ENCODE assay signal across 13 mouse cellular contexts in the genomic region with DNA sequence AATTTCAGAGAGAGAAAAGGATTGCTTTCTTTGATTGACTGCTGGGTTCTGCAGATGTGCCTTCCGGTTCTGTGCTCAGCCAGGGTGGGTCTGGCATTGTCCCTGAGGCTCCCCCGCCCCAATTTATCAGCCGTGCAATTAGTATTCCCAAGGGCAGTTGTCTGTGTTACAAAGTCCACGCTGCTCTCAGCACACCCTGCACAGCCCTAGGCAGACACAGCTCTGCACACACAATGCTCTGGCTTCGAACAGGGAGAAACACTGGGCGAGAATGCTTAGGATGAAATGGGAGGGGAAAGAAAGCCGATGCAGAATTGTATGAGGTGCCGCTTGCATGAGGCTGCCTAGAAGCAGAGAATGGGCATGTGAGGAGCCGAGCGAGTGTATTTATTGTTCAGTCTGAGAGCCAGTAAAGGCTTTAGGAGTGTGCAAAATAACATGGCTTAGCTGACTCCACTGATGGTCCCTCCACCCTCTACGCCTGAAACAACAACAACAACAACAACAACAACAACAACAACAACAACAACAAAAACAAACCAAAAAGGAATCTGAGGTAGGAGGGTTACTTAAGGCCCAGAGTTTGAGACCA. TPM values are rescaled to one million over a fixed set of nuclear protein-coding genes. Genes with fewer than 3 reads are reported as not detected.
DNase-seq lines count a peak whose midpoint lies in the region; ATAC-seq and TF ChIP-seq lines count a peak whose summit lies in the region.
"Had no signal": no experiment of that assay in that cellular context is flagged by ENCODE, and none has a peak within 500 bp of the region (broad histone marks: within the 10 kb centered on the region; RNA-seq: fewer than 3 reads in every experiment).

No protein-coding gene starts in this region.

- H3K4me2 ChIP-seq in forebrain, embryonic 16.5 days (ENCODE audit: low read length), result peak overlapping the region; percentile 13
- H3K4me2 ChIP-seq in midbrain, embryonic 12.5 days (replicated peaks), result peak overlapping the region; percentile 33

- no peak overlapping the region for H3K9ac ChIP-seq in ES-Bruce4 (ENCODE audit: low read depth, poor library complexity, severe bottlenecking)
- peak overlapping the region; percentile 50 for H3K9ac ChIP-seq in forebrain, embryonic 16.5 days (replicated peaks; ENCODE audit: low read depth, low read length)
- peak overlapping the region; percentile 47; the same call in 1 of the 2 replicates for H3K9ac ChIP-seq in midbrain, embryonic 12.5 days (replicated peaks)

- H3K4me1 ChIP-seq in ES-Bruce4 (ENCODE audit: control insufficient read depth, insufficient read depth, low read length), result no peaks in the 10 kb centered on the region
- peaks cover 24% of the 10 kb centered on the region for H3K4me1 ChIP-seq in forebrain, embryonic 16.5 days (replicated peaks; ENCODE audit: control insufficient read depth, insufficient read depth, low read length)
- H3K4me1 ChIP-seq in midbrain, embryonic 12.5 days, result peaks cover 42% of the 10 kb centered on the region

- TF ChIP-seq EP300 in ES-Bruce4 (IDR thresholded peaks at IDR 0.05; ENCODE audit: insufficient read depth, low read depth, low read length), result 0 out of 2 replicates have a peak, but pooled peaks have one; percentile 26

- no peaks in the 10 kb centered on the region for H3K36me3 ChIP-seq in ES-Bruce4 (ENCODE audit: control insufficient read depth, insufficient read depth, low read length, poor library complexity, severe bottlenecking)
- H3K36me3 ChIP-seq in forebrain, embryonic 16.5 days (ENCODE audit: control insufficient read depth, insufficient read depth), result no peaks in the 10 kb centered on the region
- H3K36me3 ChIP-seq in midbrain, embryonic 12.5 days, result no peaks in the 10 kb centered on the region

- no peaks in the 10 kb centered on the region for H3K9me3 ChIP-seq in ES-Bruce4 (replicated peaks; ENCODE audit: control insufficient read depth, insufficient read depth, low read length, poor library complexity, severe bottlenecking)
- no peaks in the 10 kb centered on the region for H3K9me3 ChIP-seq in forebrain, embryonic 16.5 days (ENCODE audit: control insufficient read depth, low read length)
- no peaks in the 10 kb centered on the region for H3K9me3 ChIP-seq in midbrain, embryonic 12.5 days

- peak; percentile 95 for DNase-seq in brain, embryonic 14.5 days (ENCODE audit: low read depth)
- DNase-seq in thymus, postnatal 0 days (ENCODE audit: low spot score), result no peak
- DNase-seq in lung, postnatal 25 days (ENCODE audit: low spot score), result no peak
- DNase-seq in heart, adult 9 months (ENCODE audit: low spot score in 2 of 2), result no peak
- DNase-seq in cerebellum, postnatal 25 days, result no peak
- DNase-seq: adrenal gland, adult 2 months; gastrocnemius, postnatal 36 days; kidney, adult 11 months; lung, postnatal 14 days; thymus, adult 18-20 months had no signal

- WGBS in forebrain, embryonic 16.5 days, result 4% methylated on average over 11 of the region's 11 CpGs
- 17% methylated on average over 11 of the region's 11 CpGs for WGBS in midbrain, embryonic 12.5 days

- ATAC-seq in forebrain, embryonic 16.5 days, result peak; percentile 90
- peak; percentile 93 for ATAC-seq in midbrain, embryonic 12.5 days (ENCODE audit: low FRiP score, low read depth)

- TF ChIP-seq CTCF in ES-Bruce4 (IDR thresholded peaks at IDR 0.05; ENCODE audit: low read depth, low read length), result no peak
- no peak for TF ChIP-seq CTCF in brain, embryonic 14.5 days (IDR thresholded peaks at IDR 0.05; ENCODE audit: borderline replicate concordance, extremely low read depth, insufficient read depth, insufficient read length)

- TF ChIP-seq POLR2A in ES-Bruce4 (IDR thresholded peaks at IDR 0.05; ENCODE audit: insufficient read depth, low read length), result no peak
- no peak for TF ChIP-seq POLR2A in brain, embryonic 14.5 days (IDR thresholded peaks at IDR 0.05; ENCODE audit: borderline replicate concordance, extremely low read depth, insufficient read depth, insufficient read length, poor library complexity, severe bottlenecking)

- H3K27ac ChIP-seq in ES-Bruce4 (ENCODE audit: insufficient read depth, low read length), result no peak overlapping the region
- H3K27ac ChIP-seq in forebrain, embryonic 16.5 days (ENCODE audit: low read length), result peak overlapping the region; percentile 92
- H3K27ac ChIP-seq in midbrain, embryonic 12.5 days (replicated peaks), result peak overlapping the region; percentile 99

- no peaks in the 10 kb centered on the region for H3K27me3 ChIP-seq in ES-Bruce4 (ENCODE audit: control insufficient read depth, insufficient read depth, low read length, poor library complexity, severe bottlenecking)
- H3K27me3 ChIP-seq in forebrain, embryonic 16.5 days (replicated peaks; ENCODE audit: control insufficient read depth, insufficient read depth, low read length), result no peaks in the 10 kb centered on the region
- no peaks in the 10 kb centered on the region for H3K27me3 ChIP-seq in midbrain, embryonic 12.5 days

- no peak overlapping the region for H3K4me3 ChIP-seq in ES-Bruce4 (ENCODE audit: low read depth, low read length)
- no peak overlapping the region for H3K4me3 ChIP-seq in forebrain, embryonic 16.5 days (replicated peaks; ENCODE audit: low read length)
- no peak overlapping the region for H3K4me3 ChIP-seq in midbrain, embryonic 12.5 days

RNA-seq across cellular contexts. Expression of a gene that starts 42.2 kb away (rescaled TPM):
- polyA plus RNA-seq in ES-Bruce4 (2011; ENCODE audit: insufficient read depth, insufficient read length, low read depth, missing spikeins), result 154 and 159 TPM in 2 replicates
- polyA plus RNA-seq in brain, embryonic 14.5 days (2012; rRNA removed), result 62.6 and 107 TPM in 2 replicates
- 40.2 and 40.9 TPM in 2 replicates for polyA plus RNA-seq in forebrain, embryonic 16.5 days (2015; fragmentation: Nextera tagmentation; extraction: Ambion mirVana)
- polyA plus RNA-seq in midbrain, embryonic 12.5 days (2016; fragmentation: Nextera tagmentation; extraction: Ambion mirVana), result 67.8 and 75.0 TPM in 2 replicates
- 2.4 and 2.8 TPM in 2 replicates for polyA plus RNA-seq in thymus, postnatal 0 days (2015; fragmentation: Nextera tagmentation; extraction: Ambion mirVana)

Comparison
In these comparisons a context has a peak if more than half of its experiments do, and no peak if none do; other contexts are left out.
1. RNA of a gene that starts 42.2 kb away (polyA plus RNA-seq): 154 to 159 TPM in ES-Bruce4, 62.6 to 107 TPM in brain, embryonic 14.5 days, 67.8 to 75.0 TPM in midbrain, embryonic 12.5 days and 40.2 to 40.9 TPM in forebrain, embryonic 16.5 days; 2.4 to 2.8 TPM in thymus, postnatal 0 days; every median in the first group is over 10 times any median in the second.